Mouse (Mus musculus) lung, embryonic 14.5 days (tissue): ENCODE measurements around the gene Arpc3. TPM values are rescaled to one million over a fixed set of nuclear protein-coding genes. Genes with fewer than 3 reads are reported as not detected.

Source experiments
- ATAC-seq: fragments of 200-750 bp; cut with Nextera tagmentation; 2 replicates; pipeline ENCODE4 v1.8.0; 2017; ENCODE audit warnings: mild to moderate bottlenecking, moderate TSS enrichment, moderate library complexity; ENCODE audit not compliant: insufficient read depth
- DNase-seq: peaks from one replicate; pipeline ENCODE4 v3.0.0-alpha.2; 2015
- H3K27ac ChIP-seq: fragments of 300-500 bp; sonication (generic); 2 replicates; pipeline ENCODE4 v1.5.1; 2014; ENCODE audit warnings: low read depth, mild to moderate bottlenecking, moderate library complexity
- H3K27me3 ChIP-seq: fragments of 300-500 bp; sonication (generic); 2 replicates; pipeline ENCODE4 v1.6.1; 2014; ENCODE audit warnings: low read length, control low read depth; ENCODE audit not compliant: insufficient read depth
- H3K36me3 ChIP-seq: fragments of 300-500 bp; sonication (generic); 2 replicates; pipeline ENCODE4 v1.6.1; 2014; ENCODE audit warnings: control low read depth; ENCODE audit not compliant: insufficient read depth
- H3K4me1 ChIP-seq: fragments of 300-500 bp; sonication (generic); 2 replicates; pipeline ENCODE4 v1.6.1; 2014; ENCODE audit warnings: antibody characterized with exemption, control low read depth; ENCODE audit not compliant: insufficient read depth
- H3K4me2 ChIP-seq: fragments of 300-500 bp; sonication (generic); 2 replicates; pipeline ENCODE4 v1.6.1; 2014; ENCODE audit warnings: mild to moderate bottlenecking
- H3K4me3 ChIP-seq: fragments of 300-500 bp; sonication (generic); 2 replicates; pipeline ENCODE4 v1.5.1; 2014; ENCODE audit warnings: low read depth, low read length
- H3K9ac ChIP-seq: fragments of 300-500 bp; sonication (generic); 2 replicates; pipeline ENCODE4 v1.6.1; 2014
- H3K9me3 ChIP-seq: fragments of 300-500 bp; sonication (generic); 2 replicates; pipeline ENCODE4 v1.6.1; 2016; ENCODE audit warnings: low read depth, low read length, control low read depth
- CTCF ChIP-seq: IDR thresholded peaks from 2 replicates; pipeline ENCODE4 v1.5.1; 2016; ENCODE audit warnings: antibody characterized with exemption, low read depth
- WGBS: fragments of 180-500 bp; shearing (Covaris S2); extraction: QIAGEN DNeasy Blood & Tissue Kit; methylation state at CpG from one replicate; pipeline ENCODE4 v1.1.7; 2014; 5-methylcytosine and 5-hydroxymethylcytosine counted together
- polyA plus RNA-seq: library from polyadenylated mRNA; unstranded; fragments of >200 nt; fragmentation: Nextera tagmentation; extraction: Ambion mirVana; gene quantifications from 2 replicates; pipeline ENCODE4 v1.2.1, GENCODE M21; 2014

The Arpc3 gene
- polyA plus RNA-seq, 1 experiment from 2014 or later = 48.7 TPM

DNA sequence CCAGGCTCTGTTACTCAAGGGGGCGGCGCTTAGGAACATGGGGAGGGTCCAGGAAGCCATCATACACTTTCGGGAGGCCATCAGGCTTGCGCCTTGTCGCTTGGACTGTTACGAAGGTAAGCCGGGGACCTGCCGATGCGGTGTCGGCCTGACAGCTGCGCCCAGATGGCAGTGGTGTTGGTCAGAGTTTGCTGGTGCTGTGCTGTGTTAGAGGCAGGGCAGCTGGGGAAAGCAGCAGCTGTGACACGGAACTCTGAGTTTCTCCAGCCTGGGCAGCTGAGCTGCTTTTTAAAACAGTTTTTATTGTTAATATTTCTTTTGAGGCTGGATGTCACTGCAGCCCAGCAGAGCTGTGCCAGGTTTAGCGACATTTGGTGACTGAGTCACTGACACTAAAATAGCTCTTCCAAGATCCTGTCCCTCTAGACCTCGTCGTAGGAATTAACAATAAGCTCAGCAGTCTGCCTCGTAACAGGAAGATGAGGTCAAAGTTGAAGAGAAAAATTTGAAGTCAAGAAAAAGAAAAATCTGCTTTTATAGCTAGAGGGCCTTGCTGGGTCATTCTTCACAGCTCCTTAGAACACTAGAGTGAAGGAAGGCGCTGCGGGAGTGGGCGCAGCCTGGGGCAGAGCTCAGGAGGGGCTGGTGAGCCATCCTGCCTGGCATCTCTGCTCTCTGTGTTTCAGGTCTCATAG, 47.9 kb downstream of the Arpc3 start:
- ATAC-seq (peak; percentile 47), DNase-seq (peak; percentile 25)
- Histone ChIP-seq H3K4me1 (no peaks in the 10 kb centered on the region), H3K4me2 (no peak overlapping the region), H3K9ac (no peak overlapping the region; the same call in 1 of the 2 replicates), H3K9me3 (no peaks in the 10 kb centered on the region), H3K4me3 (no peak overlapping the region), H3K27ac (no peak overlapping the region; the same call in 1 of the 2 replicates), H3K27me3 (no peaks in the 10 kb centered on the region), H3K36me3 (peaks cover 99% of the 10 kb centered on the region)
- 75% methylated on average over 19 of the region's 19 CpGs for WGBS
- no peak for TF ChIP-seq CTCF

DNA sequence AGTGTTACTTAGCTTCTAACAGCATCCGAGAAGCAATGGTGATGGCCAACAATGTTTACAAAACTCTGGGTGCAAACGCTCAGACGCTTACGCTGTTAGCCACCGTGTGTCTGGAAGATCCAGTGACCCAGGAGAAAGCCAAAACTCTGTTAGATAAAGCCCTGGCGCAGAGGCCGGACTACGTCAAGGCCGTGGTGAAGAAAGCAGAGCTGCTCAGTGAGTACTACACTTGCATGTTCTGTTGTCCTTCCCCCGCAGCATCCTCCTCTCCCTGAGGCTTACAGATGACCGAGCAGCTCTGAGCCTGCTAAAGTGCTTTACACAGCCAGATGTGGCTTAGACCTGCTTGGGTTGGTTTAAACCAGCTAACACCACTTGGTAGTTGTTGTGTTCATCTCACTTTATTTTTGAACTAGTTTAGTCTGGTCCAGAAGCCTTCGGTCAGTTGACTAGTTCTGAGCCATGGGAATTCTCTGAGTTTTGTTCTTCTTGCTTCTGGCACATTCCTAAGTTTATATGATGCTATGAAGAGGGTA, 48.5 kb downstream of the Arpc3 start:
- TF ChIP-seq CTCF = no peak
- no peak for ATAC-seq
- Histone ChIP-seq H3K27me3 (no peaks in the 10 kb centered on the region), H3K36me3 (peaks cover 99% of the 10 kb centered on the region), H3K27ac (no peak overlapping the region), H3K9ac (no peak overlapping the region), H3K4me3 (no peak overlapping the region), H3K9me3 (no peaks in the 10 kb centered on the region), H3K4me1 (no peaks in the 10 kb centered on the region), H3K4me2 (no peak overlapping the region)
- WGBS = 84% methylated on average over 12 of the region's 12 CpGs
- DNase-seq = no peak

- no peaks in the 10 kb centered on the region for H3K9me3 ChIP-seq
- H3K36me3 ChIP-seq = peaks cover 73% of the 10 kb centered on the region
- ATAC-seq (no peak), DNase-seq (no peak)
- 86% methylated on average over 10 of the region's 10 CpGs for WGBS
- H3K9ac ChIP-seq = no peak overlapping the region
- H3K4me1 ChIP-seq = no peaks in the 10 kb centered on the region
- H3K27ac ChIP-seq = no peak overlapping the region
- no peaks in the 10 kb centered on the region for H3K27me3 ChIP-seq
- no peak overlapping the region for H3K4me3 ChIP-seq
- no peak overlapping the region for H3K4me2 ChIP-seq
- TF ChIP-seq CTCF = no peak
Measured at GRCm38 (mm10) chr5:122444492-122444891, 52.8 kb downstream of the Arpc3 start.

GRCm38 (mm10) chr5:122445051-122445610, 53.5 kb downstream of the Arpc3 start:
- TF ChIP-seq CTCF = no peak

DNA sequence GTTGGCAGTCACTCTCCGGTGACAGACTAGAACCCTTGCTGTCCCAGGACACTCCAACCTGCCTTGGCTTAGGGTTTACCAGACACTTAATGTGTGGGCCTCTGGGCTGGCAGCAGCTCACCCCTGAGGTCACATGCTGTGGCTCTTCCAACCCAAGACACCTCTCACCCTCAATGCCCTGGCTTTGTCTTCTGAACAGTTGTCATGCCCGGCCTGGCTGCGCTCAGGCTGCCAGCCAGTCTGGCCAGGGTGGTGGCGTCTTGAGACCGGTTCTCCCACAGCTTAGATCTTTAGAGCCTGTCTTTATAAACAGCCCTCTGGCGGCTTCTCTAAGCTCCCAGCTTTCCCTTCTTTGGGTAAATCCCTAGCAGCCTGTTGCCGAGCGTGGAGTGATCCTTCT, 56.2 kb downstream of the Arpc3 start:
- WGBS = 83% methylated on average over 8 of the region's 8 CpGs
- no peak for TF ChIP-seq CTCF
- ATAC-seq = no peak
- Histone ChIP-seq H3K9ac (no peak overlapping the region), H3K4me3 (no peak overlapping the region), H3K4me2 (no peak overlapping the region), H3K27ac (no peak overlapping the region), H3K4me1 (no peaks in the 10 kb centered on the region), H3K9me3 (no peaks in the 10 kb centered on the region), H3K36me3 (peaks cover 50% of the 10 kb centered on the region), H3K27me3 (no peaks in the 10 kb centered on the region)
- no peak for DNase-seq

More at GRCm38 (mm10) chr5:122445051-122445610, 53.5 kb downstream of the Arpc3 start:
- ATAC-seq = no peak
- Histone ChIP-seq H3K4me1 (no peaks in the 10 kb centered on the region), H3K4me2 (no peak overlapping the region), H3K9ac (no peak overlapping the region), H3K27me3 (no peaks in the 10 kb centered on the region), H3K36me3 (peaks cover 67% of the 10 kb centered on the region), H3K4me3 (no peak overlapping the region), H3K9me3 (no peaks in the 10 kb centered on the region), H3K27ac (no peak overlapping the region)
- 88% methylated on average over 11 of the region's 11 CpGs for WGBS
- DNase-seq = no peak

DNA sequence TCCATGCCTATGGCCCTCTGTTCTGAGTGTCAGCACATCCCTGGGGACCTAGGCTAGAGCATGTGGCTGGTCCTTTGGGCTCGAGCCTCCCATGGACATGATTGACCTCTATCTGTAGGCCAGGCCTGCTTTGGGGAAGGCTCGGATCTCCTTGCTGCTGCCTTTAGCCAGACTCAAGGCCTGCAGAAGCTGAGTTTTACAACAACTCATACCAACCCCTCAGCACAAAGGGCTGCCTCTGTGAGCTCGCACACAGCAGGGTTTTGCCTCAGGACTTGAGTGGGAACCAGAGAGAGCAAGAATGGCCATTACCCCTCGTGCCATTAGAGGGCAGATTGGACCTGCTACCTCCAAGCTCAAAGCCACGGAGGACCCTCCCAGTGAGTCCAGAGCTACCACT, 57.2 kb downstream of the Arpc3 start:
- DNase-seq = no peak
- Histone ChIP-seq H3K4me2 (no peak overlapping the region), H3K9ac (no peak overlapping the region), H3K4me1 (no peaks in the 10 kb centered on the region), H3K27me3 (no peaks in the 10 kb centered on the region), H3K27ac (no peak overlapping the region), H3K4me3 (no peak overlapping the region), H3K9me3 (no peaks in the 10 kb centered on the region), H3K36me3 (peaks cover 50% of the 10 kb centered on the region)
- no peak for ATAC-seq
- 81% methylated on average over 5 of the region's 5 CpGs for WGBS
- TF ChIP-seq CTCF = no peak

- TF ChIP-seq CTCF = no peak
- no peak overlapping the region for H3K4me3 ChIP-seq
- H3K27ac ChIP-seq = no peak overlapping the region
- peaks cover 50% of the 10 kb centered on the region for H3K36me3 ChIP-seq
- H3K4me1 ChIP-seq = no peaks in the 10 kb centered on the region
- no peak for ATAC-seq
- no peaks in the 10 kb centered on the region for H3K9me3 ChIP-seq
- 65% methylated on average over 7 of the region's 7 CpGs for WGBS
- no peak for DNase-seq
- no peaks in the 10 kb centered on the region for H3K27me3 ChIP-seq
- no peak overlapping the region for H3K4me2 ChIP-seq
- no peak overlapping the region for H3K9ac ChIP-seq
Measured at GRCm38 (mm10) chr5:122449946-122450345, 58.3 kb downstream of the Arpc3 start.
